Mouse (Mus musculus): Measurements from ENCODE around the gene Smoc1.

Smoc1 gene

GRCm38 (mm10) chr12:81168031-81168430 lies 141.4 kb downstream of the Smoc1 start:
- DNase-seq (ENCODE audit: low spot score) = no peak

- DNase-seq (ENCODE audit: low spot score) = no peak
Measured at GRCm38 (mm10) chr12:81168494-81168893, 141.9 kb downstream of the Smoc1 start.

GRCm38 (mm10) chr12:81170076-81170475 lies 143.5 kb downstream of the Smoc1 start:
- DNase-seq (ENCODE audit: low spot score) = no peak

GRCm38 (mm10) chr12:81173011-81173410 lies 146.4 kb downstream of the Smoc1 start:
- no peak for DNase-seq (ENCODE audit: low spot score)

- no peak for DNase-seq (ENCODE audit: low spot score)
Measured at GRCm38 (mm10) chr12:81173893-81174292, 147.3 kb downstream of the Smoc1 start.

- no peak for DNase-seq (ENCODE audit: low spot score)
Measured at GRCm38 (mm10) chr12:81175252-81175651, 148.6 kb downstream of the Smoc1 start.

- peak; percentile 80 for DNase-seq (ENCODE audit: low spot score)
Measured at GRCm38 (mm10) chr12:81182073-81182472, 155.5 kb downstream of the Smoc1 start.

- DNase-seq (ENCODE audit: low spot score) = peak; percentile 23
Measured at GRCm38 (mm10) chr12:81184967-81185366, 158.4 kb downstream of the Smoc1 start.

GRCm38 (mm10) chr12:81186081-81186480 lies 159.5 kb downstream of the Smoc1 start:
- no peak for DNase-seq (ENCODE audit: low spot score)

- DNase-seq (ENCODE audit: low spot score) = no peak
Measured at GRCm38 (mm10) chr12:81186668-81187067, 160.1 kb downstream of the Smoc1 start.

GRCm38 (mm10) chr12:81188423-81188822 lies 161.8 kb downstream of the Smoc1 start:
- peak; percentile 17 for DNase-seq (ENCODE audit: low spot score)

- no peak for DNase-seq (ENCODE audit: low spot score)
Measured at GRCm38 (mm10) chr12:81188996-81189395, 162.4 kb downstream of the Smoc1 start.

- no peak for DNase-seq (ENCODE audit: low spot score)
Measured at GRCm38 (mm10) chr12:81189636-81190035, 163.0 kb downstream of the Smoc1 start.

GRCm38 (mm10) chr12:81193968-81194367 lies 167.4 kb downstream of the Smoc1 start:
- DNase-seq (ENCODE audit: low spot score) = no peak

GRCm38 (mm10) chr12:81197468-81198075 lies 171.0 kb downstream of the Smoc1 start:
- DNase-seq (ENCODE audit: low spot score) = no peak

- DNase-seq (ENCODE audit: low spot score) = peak; percentile 77
Measured at GRCm38 (mm10) chr12:81199280-81199955, 172.8 kb downstream of the Smoc1 start.

- no peak for DNase-seq (ENCODE audit: low spot score)
Measured at GRCm38 (mm10) chr12:81203226-81203625, 176.6 kb downstream of the Smoc1 start.

GRCm38 (mm10) chr12:81205619-81206560 lies 179.3 kb downstream of the Smoc1 start:
- peak; percentile 84 for DNase-seq (ENCODE audit: low spot score)

GRCm38 (mm10) chr12:81208559-81208958 lies 182.0 kb downstream of the Smoc1 start:
- DNase-seq (ENCODE audit: low spot score) = no peak

- no peak for DNase-seq (ENCODE audit: low spot score)
Measured at GRCm38 (mm10) chr12:81219339-81219738, 192.7 kb downstream of the Smoc1 start.

GRCm38 (mm10) chr12:81223276-81223675 lies 196.7 kb downstream of the Smoc1 start:
- no peak for DNase-seq (ENCODE audit: low spot score)

- no peak for DNase-seq (ENCODE audit: low spot score)
Measured at GRCm38 (mm10) chr12:81224843-81225242, 198.2 kb downstream of the Smoc1 start.

Data from testis, postnatal 10 days (tissue).